In genomic region chr7:126428154-126428553, GRCm38 (mm10) we compare ENCODE assay signal across 8 mouse cellular contexts. TPM values are rescaled to one million over a fixed set of nuclear protein-coding genes. Genes with fewer than 3 reads are reported as not detected.
DNase-seq lines count a peak whose midpoint lies in the region; ATAC-seq lines count a peak whose summit lies in the region.

No protein-coding gene starts in this region.

- no peaks in the 10 kb centered on the region for H3K36me3 ChIP-seq in forebrain, embryonic 11.5 days (ENCODE audit: control insufficient read depth, insufficient read depth, low read length)
- 0 out of 2 replicates have a peak, but pooled peaks cover 3% of the 10 kb centered on the region for H3K36me3 ChIP-seq in liver, embryonic 13.5 days

- ATAC-seq in forebrain, embryonic 11.5 days (replicated peaks; ENCODE audit: low FRiP score): peak; percentile 0
- peak; percentile 46 for ATAC-seq in liver, embryonic 13.5 days (ENCODE audit: low read depth)
- no peak for ATAC-seq in activated CD4-positive, CD25-positive, alpha-beta regulatory T cell, adult 4 months

- WGBS in forebrain, embryonic 11.5 days: 23% methylated on average over 4 of the region's 4 CpGs
- WGBS in liver, embryonic 13.5 days (ENCODE audit: insufficient replicate concordance): 6% methylated on average over 4 of the region's 4 CpGs

- no peaks in the 10 kb centered on the region for H3K27me3 ChIP-seq in forebrain, embryonic 11.5 days (ENCODE audit: control insufficient read depth, insufficient read depth, low read length)
- no peaks in the 10 kb centered on the region for H3K27me3 ChIP-seq in liver, embryonic 13.5 days

- H3K4me3 ChIP-seq in forebrain, embryonic 11.5 days (ENCODE audit: low read depth, low read length): peak overlapping the region; percentile 75
- peak overlapping the region; percentile 74 for H3K4me3 ChIP-seq in liver, embryonic 13.5 days (replicated peaks)

- H3K9me3 ChIP-seq in forebrain, embryonic 11.5 days (ENCODE audit: control insufficient read depth, low read length): no peaks in the 10 kb centered on the region; the same call in 1 of the 2 replicates
- no peaks in the 10 kb centered on the region for H3K9me3 ChIP-seq in liver, embryonic 13.5 days (replicated peaks)

- H3K27ac ChIP-seq in forebrain, embryonic 11.5 days (ENCODE audit: low read depth, low read length): peak overlapping the region; percentile 84; the same call in 1 of the 2 replicates
- peak overlapping the region; percentile 81 for H3K27ac ChIP-seq in liver, embryonic 13.5 days

- peaks cover 4% of the 10 kb centered on the region; the same call in 1 of the 2 replicates for H3K4me1 ChIP-seq in forebrain, embryonic 11.5 days (replicated peaks; ENCODE audit: control insufficient read depth, insufficient read depth, low read length)
- H3K4me1 ChIP-seq in liver, embryonic 13.5 days (replicated peaks): peaks cover 28% of the 10 kb centered on the region

- H3K4me2 ChIP-seq in forebrain, embryonic 11.5 days (ENCODE audit: low read depth, low read length, severe bottlenecking): peak overlapping the region; percentile 84
- H3K4me2 ChIP-seq in liver, embryonic 13.5 days: peak overlapping the region; percentile 96

- peak overlapping the region; percentile 86 for H3K9ac ChIP-seq in forebrain, embryonic 11.5 days (ENCODE audit: low read length)
- H3K9ac ChIP-seq in liver, embryonic 13.5 days: peak overlapping the region; percentile 81

- peak; percentile 30 for DNase-seq in cerebellum, adult 9-11 months
- DNase-seq in cerebellum, postnatal 4 days (ENCODE audit: low spot score in 2 of 2): no peak
- DNase-seq in 416B (ENCODE audit: low read depth): peak; percentile 58
- no peak for DNase-seq in forebrain, embryonic 11.5 days (ENCODE audit: low spot score)
- DNase-seq in liver, embryonic 13.5 days: peak; percentile 46
- no peak for DNase-seq in adrenal gland, adult 2 months
- no peak for DNase-seq in frontal cortex, postnatal 25 days (ENCODE audit: low spot score in 2 of 2)

RNA-seq across cellular contexts. Expression of gene Rabep2, which starts 0.4 kb away (rescaled TPM):
- polyA plus RNA-seq in forebrain, embryonic 11.5 days (2014; fragmentation: Nextera tagmentation; extraction: Ambion mirVana): 23.4 and 24.8 TPM in 2 replicates
- 5.8 and 6.1 TPM in 2 replicates for polyA plus RNA-seq in liver, embryonic 13.5 days (2015; fragmentation: Nextera tagmentation; extraction: Ambion mirVana)
- 10 to 100 TPM; 39.5 to 73.6 TPM for total RNA-seq in adrenal gland, adult 2 months (2021)
- 55.5 and 69.8 TPM in 2 replicates for polyA plus RNA-seq in adrenal gland, adult 2 months (2012; rRNA removed)
- polyA plus RNA-seq in activated CD4-positive, CD25-positive, alpha-beta regulatory T cell, adult 4 months (2017; shearing (Covaris generic)): 10 to 100 TPM; 35.4 to 48.2 TPM

RNA-seq across cellular contexts. Expression of gene Cd19, which starts 13.5 kb away (rescaled TPM):
- not detected in 2 replicates for polyA plus RNA-seq in forebrain, embryonic 11.5 days (2014; fragmentation: Nextera tagmentation; extraction: Ambion mirVana)
- polyA plus RNA-seq in liver, embryonic 13.5 days (2015; fragmentation: Nextera tagmentation; extraction: Ambion mirVana): 0.14 and 0.23 TPM in 2 replicates
- total RNA-seq in adrenal gland, adult 2 months (2021): under 1 TPM; 0.24 to 0.29 TPM
- polyA plus RNA-seq in adrenal gland, adult 2 months (2012; rRNA removed): 0.50 and 0.73 TPM in 2 replicates
- 10 to 100 TPM in 1 of 2 experiments, not detected in 1; 10.8 TPM for polyA plus RNA-seq in activated CD4-positive, CD25-positive, alpha-beta regulatory T cell, adult 4 months (2017; shearing (Covaris generic))

RNA-seq across cellular contexts. Expression of gene Nfatc2ip, which starts 31.6 kb away (rescaled TPM):
- 3.6 and 4.5 TPM in 2 replicates for polyA plus RNA-seq in forebrain, embryonic 11.5 days (2014; fragmentation: Nextera tagmentation; extraction: Ambion mirVana)
- polyA plus RNA-seq in liver, embryonic 13.5 days (2015; fragmentation: Nextera tagmentation; extraction: Ambion mirVana): 2.6 and 3.0 TPM in 2 replicates
- total RNA-seq in adrenal gland, adult 2 months (2021): 1 to 10 TPM; 5.6 to 8.2 TPM
- 4.9 and 5.4 TPM in 2 replicates for polyA plus RNA-seq in adrenal gland, adult 2 months (2012; rRNA removed)
- polyA plus RNA-seq in activated CD4-positive, CD25-positive, alpha-beta regulatory T cell, adult 4 months (2017; shearing (Covaris generic)): 1 to 10 TPM; 2.1 to 3.4 TPM

RNA-seq across cellular contexts. Expression of gene Atp2a1, which starts 34.8 kb away (rescaled TPM):
- polyA plus RNA-seq in forebrain, embryonic 11.5 days (2014; fragmentation: Nextera tagmentation; extraction: Ambion mirVana): not detected in 2 replicates
- 1.1 and 2.4 TPM in 2 replicates for polyA plus RNA-seq in liver, embryonic 13.5 days (2015; fragmentation: Nextera tagmentation; extraction: Ambion mirVana)
- total RNA-seq in adrenal gland, adult 2 months (2021): not detected
- polyA plus RNA-seq in adrenal gland, adult 2 months (2012; rRNA removed): not detected in 2 replicates
- under 1 TPM in 1 of 2 experiments, not detected in 1; 0.18 TPM for polyA plus RNA-seq in activated CD4-positive, CD25-positive, alpha-beta regulatory T cell, adult 4 months (2017; shearing (Covaris generic))

RNA-seq across cellular contexts. Expression of gene Sh2b1, which starts 47.1 kb away (rescaled TPM):
- 53.5 and 55.6 TPM in 2 replicates for polyA plus RNA-seq in forebrain, embryonic 11.5 days (2014; fragmentation: Nextera tagmentation; extraction: Ambion mirVana)
- polyA plus RNA-seq in liver, embryonic 13.5 days (2015; fragmentation: Nextera tagmentation; extraction: Ambion mirVana): 11.2 and 12.9 TPM in 2 replicates
- 10 to 100 TPM; 54.4 to 61.2 TPM for total RNA-seq in adrenal gland, adult 2 months (2021)
- 90.7 and 93.9 TPM in 2 replicates for polyA plus RNA-seq in adrenal gland, adult 2 months (2012; rRNA removed)
- polyA plus RNA-seq in activated CD4-positive, CD25-positive, alpha-beta regulatory T cell, adult 4 months (2017; shearing (Covaris generic)): 10 to 100 TPM; 14.5 to 15.9 TPM

Comparison
In these comparisons a context has a peak if more than half of its experiments do, and no peak if none do; other contexts are left out.
1. DNase-seq: peak in cerebellum, adult 9-11 months (single experiment), 416B (single experiment) and liver, embryonic 13.5 days (single experiment); none in cerebellum, postnatal 4 days (0 of 2), forebrain, embryonic 11.5 days (single experiment), adrenal gland, adult 2 months (single experiment) and frontal cortex, postnatal 25 days (0 of 2).